Mouse (Mus musculus) CH12.LX (cell line): ENCODE data around the gene Dpm2.

ENCODE experiments used
- CHD2 ChIP-seq: IDR thresholded peaks from 2 replicates; pipeline ENCODE4 v1.6.1; 2011; ENCODE audit warnings: low read length, improper control_type of control experiment
- CTCF ChIP-seq, 2 experiments: IDR thresholded peaks in 1 of 2; conservative IDR thresholded peaks in 1 of 2; 2 replicates each; pipeline ENCODE4 v1.5.1; 2011 to 2012; ENCODE audit warnings: low read depth in 2 of 2, low read length in 2 of 2, improper control_type of control experiment in 1 of 2, inconsistent platforms in 1 of 2, mild to moderate bottlenecking in 1 of 2, moderate library complexity in 1 of 2
- JUND ChIP-seq: conservative IDR thresholded peaks from 2 replicates; pipeline ENCODE4 v1.6.1; 2011; ENCODE audit warnings: low read depth, low read length, improper control_type of control experiment
- MAFK ChIP-seq: IDR thresholded peaks from 2 replicates; pipeline ENCODE4 v1.6.1; 2011; ENCODE audit warnings: low read length, improper control_type of control experiment; ENCODE audit not compliant: insufficient replicate concordance
- POLR2A ChIP-seq: IDR thresholded peaks from 2 replicates; pipeline ENCODE4 v1.6.1; 2011; ENCODE audit warnings: low read depth, mild to moderate bottlenecking, improper control_type of control experiment, low read length
- RAD21 ChIP-seq: IDR thresholded peaks from 2 replicates; pipeline ENCODE4 v1.6.1; 2011; ENCODE audit warnings: low read depth, mild to moderate bottlenecking, low read length, improper control_type of control experiment, moderate library complexity

DNA sequence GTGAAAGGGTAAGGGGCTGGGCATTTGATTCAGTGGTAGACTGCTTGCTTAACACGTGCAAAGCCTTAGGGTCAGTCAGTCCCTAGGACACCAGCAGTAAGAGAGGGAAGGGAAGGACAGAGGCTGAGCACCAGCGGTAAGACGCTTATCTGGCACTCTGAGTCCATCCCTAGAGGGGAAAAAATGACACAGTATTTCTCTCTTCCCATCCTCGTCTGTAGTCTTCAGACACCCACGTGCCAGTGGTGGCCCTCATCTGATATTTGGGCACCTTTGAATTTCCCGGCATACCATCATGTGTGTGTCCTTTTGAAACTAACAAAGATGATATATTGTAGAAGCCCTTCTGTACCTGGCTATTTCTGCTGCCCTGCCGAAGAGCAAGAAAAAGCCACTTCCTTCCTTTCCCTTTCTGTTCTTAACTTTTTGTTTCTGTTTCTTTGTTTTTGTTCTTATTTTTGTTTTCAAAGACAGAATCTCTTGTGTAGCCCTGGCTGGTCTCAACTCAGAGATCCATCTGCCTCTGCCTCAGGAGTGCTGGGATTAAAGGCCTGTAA is 17.0 kb upstream of the Dpm2 start:
- TF ChIP-seq JUND (peak; percentile 83), CTCF (conservative IDR thresholded peaks at IDR 0.05 in 1 of 2, IDR thresholded peaks at IDR 0.05 in 1 of 2; ENCODE audit: low read depth in 2 of 2, low read length in 2 of 2) (no peak), CHD2 (no peak), RAD21 (no peak), MAFK (no peak), POLR2A (no peak)
